Mouse (Mus musculus): ENCODE data around the gene Nanos3. TPM values are rescaled to one million over a fixed set of nuclear protein-coding genes. Genes with fewer than 3 reads are reported as not detected.

The Nanos3 gene
- polyA plus RNA-seq, 1 experiment from 2014 or later, result 3.2 TPM

DNA sequence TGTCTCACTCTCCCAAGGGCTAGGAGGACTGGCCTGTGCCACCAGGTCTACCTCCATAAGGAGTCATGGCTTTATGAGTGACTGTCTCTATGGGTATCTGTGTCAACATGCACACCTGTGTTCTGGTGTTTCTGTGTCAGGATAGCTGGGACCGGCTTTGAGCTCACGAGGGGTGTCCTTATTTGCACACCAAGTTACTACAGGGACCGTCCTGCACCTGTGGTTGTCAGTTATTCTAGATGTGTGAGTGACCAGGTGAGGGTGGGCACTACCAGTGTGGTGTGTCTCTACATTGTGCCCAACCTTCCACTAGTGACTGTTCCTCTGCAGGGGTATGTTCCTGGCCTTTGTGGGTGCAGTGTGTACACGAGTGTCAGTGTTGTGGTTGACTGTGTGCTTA is 2.2 kb downstream of the Nanos3 start:
- DNase-seq (ENCODE audit: low spot score), result no peak
- ATAC-seq, result no peak
- H3K4me2 ChIP-seq (replicated peaks; ENCODE audit: low read depth, low read length), result peak overlapping the region; percentile 98
- no peaks in the 10 kb centered on the region for H3K36me3 ChIP-seq (ENCODE audit: insufficient read depth, low read length)
- WGBS, result 23% methylated on average over 4 of the region's 4 CpGs
- H3K4me3 ChIP-seq (ENCODE audit: low read depth, low read length), result peak overlapping the region; percentile 75; the same call in 1 of the 2 replicates
- H3K9me3 ChIP-seq (ENCODE audit: low read length), result no peaks in the 10 kb centered on the region
- TF ChIP-seq CTCF (IDR thresholded peaks at IDR 0.05) (no peak), EP300 (IDR thresholded peaks at IDR 0.05) (no peak)
- H3K4me1 ChIP-seq (ENCODE audit: insufficient read depth, low read depth, low read length), result peaks cover 17% of the 10 kb centered on the region; the same call in 1 of the 2 replicates
- no peaks in the 10 kb centered on the region for H3K27me3 ChIP-seq (replicated peaks; ENCODE audit: insufficient read depth, low read length)
- H3K9ac ChIP-seq (replicated peaks; ENCODE audit: low read depth), result peak overlapping the region; percentile 80; the same call in 1 of the 2 replicates
- H3K27ac ChIP-seq (ENCODE audit: low read length), result no peak overlapping the region

DNA sequence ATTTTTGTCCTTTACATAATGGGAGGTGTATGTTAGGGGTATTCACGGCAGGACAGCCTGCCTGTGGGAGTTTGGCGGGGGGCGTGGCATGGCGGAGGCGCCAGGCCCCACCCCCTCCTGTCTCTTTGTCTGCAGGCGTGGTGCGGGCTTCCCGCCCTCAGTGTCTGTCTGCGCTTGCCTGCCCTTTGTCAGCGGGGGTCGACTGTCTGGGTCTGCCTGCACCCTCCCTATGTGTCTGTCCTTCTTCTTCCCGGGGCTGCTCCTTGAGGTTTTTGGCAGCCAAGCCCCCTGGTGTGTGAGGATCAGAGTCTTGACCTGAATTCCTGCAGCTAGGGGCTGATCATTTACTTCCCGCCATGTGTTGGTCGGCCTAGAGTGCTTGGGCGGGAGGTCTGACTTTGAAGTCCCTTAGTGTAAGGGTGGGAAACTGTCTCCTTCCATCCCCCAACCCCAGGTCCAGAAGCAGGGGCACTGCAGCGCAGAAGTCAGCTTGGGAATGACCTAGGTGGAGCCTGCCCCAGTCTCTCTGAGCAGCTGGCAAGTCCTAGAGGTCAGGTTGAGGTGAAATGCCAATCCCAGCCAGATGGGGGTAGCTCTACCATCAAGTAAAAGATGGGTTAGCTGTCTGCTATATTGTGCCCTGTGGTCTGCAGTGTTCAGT is 4.4 kb downstream of the Nanos3 start:
- Histone ChIP-seq H3K4me1 (ENCODE audit: insufficient read depth, low read depth, low read length) (peaks cover 17% of the 10 kb centered on the region; the same call in 1 of the 2 replicates), H3K4me3 (ENCODE audit: low read depth, low read length) (no peak overlapping the region), H3K36me3 (ENCODE audit: insufficient read depth, low read length) (no peaks in the 10 kb centered on the region), H3K4me2 (replicated peaks; ENCODE audit: low read depth, low read length) (peak overlapping the region; percentile 52), H3K9me3 (ENCODE audit: low read length) (no peaks in the 10 kb centered on the region), H3K27ac (ENCODE audit: low read length) (no peak overlapping the region), H3K27me3 (replicated peaks; ENCODE audit: insufficient read depth, low read length) (no peaks in the 10 kb centered on the region), H3K9ac (replicated peaks; ENCODE audit: low read depth) (no peak overlapping the region)
- peak; percentile 49 for DNase-seq (ENCODE audit: low spot score)
- WGBS, result 3% methylated on average over 16 of the region's 16 CpGs
- TF ChIP-seq EP300 (IDR thresholded peaks at IDR 0.05), result no peak
- no peak for TF ChIP-seq CTCF (IDR thresholded peaks at IDR 0.05)
- peak; percentile 29; the same call in 1 of the 2 replicates for ATAC-seq

DNA sequence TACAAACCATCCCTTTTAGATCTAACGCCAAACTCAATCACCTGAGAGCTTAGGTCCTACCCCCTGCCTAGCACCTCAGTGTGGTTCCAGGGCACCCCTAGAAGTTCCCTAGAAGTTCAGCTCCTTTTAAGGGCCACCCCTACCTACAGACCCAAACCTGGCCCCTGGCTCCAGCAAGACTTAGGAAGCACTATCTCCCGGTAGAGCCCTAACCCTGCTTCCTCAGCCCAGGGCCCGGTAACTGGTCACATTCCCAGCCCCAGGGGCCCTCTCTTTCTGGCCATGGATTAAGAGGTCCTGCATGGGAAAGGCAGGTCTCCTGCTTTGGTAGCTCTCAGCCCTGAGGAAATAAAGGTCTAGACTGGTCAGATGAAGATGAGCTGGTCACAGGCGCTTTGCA is 5.1 kb downstream of the Nanos3 start:
- Histone ChIP-seq H3K9ac (replicated peaks; ENCODE audit: low read depth) (no peak overlapping the region), H3K4me1 (ENCODE audit: insufficient read depth, low read depth, low read length) (peaks cover 17% of the 10 kb centered on the region; the same call in 1 of the 2 replicates), H3K9me3 (ENCODE audit: low read length) (no peaks in the 10 kb centered on the region), H3K36me3 (ENCODE audit: insufficient read depth, low read length) (no peaks in the 10 kb centered on the region), H3K27me3 (replicated peaks; ENCODE audit: insufficient read depth, low read length) (no peaks in the 10 kb centered on the region), H3K4me2 (replicated peaks; ENCODE audit: low read depth, low read length) (no peak overlapping the region), H3K27ac (ENCODE audit: low read length) (no peak overlapping the region), H3K4me3 (ENCODE audit: low read depth, low read length) (no peak overlapping the region)
- ATAC-seq (no peak), DNase-seq (ENCODE audit: low spot score) (no peak)
- TF ChIP-seq CTCF (IDR thresholded peaks at IDR 0.05) (no peak), EP300 (IDR thresholded peaks at IDR 0.05) (no peak)
- WGBS, result 36% methylated on average over 4 of the region's 4 CpGs

DNA sequence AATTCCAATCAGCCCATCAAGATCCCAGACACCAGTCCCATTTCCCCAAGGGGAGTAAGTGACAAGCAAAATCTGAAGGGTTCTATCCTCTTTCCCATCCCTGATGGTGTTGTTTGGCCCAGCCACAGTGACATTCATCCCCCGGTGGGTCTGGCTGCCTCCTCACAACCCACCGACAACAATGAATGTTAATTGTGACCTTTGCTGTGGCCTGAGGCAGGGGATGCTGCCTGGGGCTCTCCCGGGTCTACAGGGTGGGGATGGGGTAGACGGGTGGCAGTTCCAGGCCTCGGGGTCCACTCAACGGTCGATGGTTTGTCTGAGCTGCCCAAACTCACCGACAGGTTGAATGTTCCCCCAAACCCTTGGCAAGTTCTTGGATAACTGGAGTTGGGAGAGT is 6.4 kb downstream of the Nanos3 start:
- ATAC-seq (no peak), DNase-seq (ENCODE audit: low spot score) (no peak)
- Histone ChIP-seq H3K9ac (replicated peaks; ENCODE audit: low read depth) (no peak overlapping the region), H3K9me3 (ENCODE audit: low read length) (no peaks in the 10 kb centered on the region), H3K4me2 (replicated peaks; ENCODE audit: low read depth, low read length) (no peak overlapping the region), H3K36me3 (ENCODE audit: insufficient read depth, low read length) (no peaks in the 10 kb centered on the region), H3K4me1 (ENCODE audit: insufficient read depth, low read depth, low read length) (peaks cover 17% of the 10 kb centered on the region; the same call in 1 of the 2 replicates), H3K27me3 (replicated peaks; ENCODE audit: insufficient read depth, low read length) (no peaks in the 10 kb centered on the region), H3K4me3 (ENCODE audit: low read depth, low read length) (no peak overlapping the region), H3K27ac (ENCODE audit: low read length) (no peak overlapping the region)
- TF ChIP-seq EP300 (IDR thresholded peaks at IDR 0.05) (no peak), CTCF (IDR thresholded peaks at IDR 0.05) (no peak)
- WGBS, result 87% methylated on average over 8 of the region's 8 CpGs

DNA sequence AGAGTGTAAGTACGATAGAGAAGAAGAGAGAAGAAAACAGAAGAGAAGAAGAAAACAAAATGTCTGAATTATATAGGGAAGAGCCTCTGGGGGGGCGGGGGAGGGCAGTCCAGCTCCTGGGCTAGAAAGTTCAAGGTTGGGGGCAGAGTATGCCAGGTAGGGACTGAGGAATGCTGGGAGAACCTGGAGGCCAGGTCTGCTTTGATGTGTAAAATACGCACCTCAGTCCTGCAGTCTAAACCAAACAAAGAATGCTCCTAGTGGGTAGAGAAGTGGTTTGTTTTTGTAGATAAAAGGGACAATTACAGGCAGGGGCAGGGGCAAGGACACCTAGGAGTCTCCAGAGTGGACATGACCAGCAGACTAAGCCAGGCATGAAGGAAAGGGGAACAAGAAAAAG is 7.6 kb downstream of the Nanos3 start:
- TF ChIP-seq EP300 (IDR thresholded peaks at IDR 0.05) (no peak), CTCF (IDR thresholded peaks at IDR 0.05) (no peak)
- DNase-seq (ENCODE audit: low spot score) (no peak), ATAC-seq (peak; percentile 34)
- Histone ChIP-seq H3K9me3 (ENCODE audit: low read length) (no peaks in the 10 kb centered on the region), H3K4me3 (ENCODE audit: low read depth, low read length) (no peak overlapping the region), H3K36me3 (ENCODE audit: insufficient read depth, low read length) (no peaks in the 10 kb centered on the region), H3K27ac (ENCODE audit: low read length) (no peak overlapping the region), H3K27me3 (replicated peaks; ENCODE audit: insufficient read depth, low read length) (no peaks in the 10 kb centered on the region), H3K4me2 (replicated peaks; ENCODE audit: low read depth, low read length) (no peak overlapping the region), H3K9ac (replicated peaks; ENCODE audit: low read depth) (no peak overlapping the region), H3K4me1 (ENCODE audit: insufficient read depth, low read depth, low read length) (peaks cover 11% of the 10 kb centered on the region; the same call in 1 of the 2 replicates)
- 72% methylated on average over 3 of the region's 3 CpGs for WGBS

DNA sequence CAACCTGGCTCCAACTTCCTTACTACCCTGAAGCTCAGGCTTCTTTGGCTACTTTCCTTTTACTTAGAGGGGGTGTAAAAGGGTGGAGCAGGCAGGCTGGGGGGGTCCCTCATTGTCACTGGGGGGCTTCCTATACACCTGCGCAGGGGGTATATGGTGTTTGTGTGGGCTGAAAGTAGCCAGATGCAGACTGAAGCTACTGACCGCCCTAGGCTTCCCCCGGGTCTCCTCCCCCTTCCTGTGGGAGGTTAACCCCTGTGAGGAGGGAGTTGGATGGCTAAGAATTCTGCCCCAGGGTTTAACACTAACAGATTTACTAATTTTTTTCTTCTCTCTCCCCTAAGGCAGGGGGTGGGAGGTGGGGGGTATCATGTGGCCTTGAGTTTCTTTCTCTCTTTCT is 8.5 kb downstream of the Nanos3 start:
- H3K27ac ChIP-seq (ENCODE audit: low read length), result no peak overlapping the region
- ATAC-seq, result no peak
- H3K9ac ChIP-seq (replicated peaks; ENCODE audit: low read depth), result no peak overlapping the region
- peaks cover 11% of the 10 kb centered on the region; the same call in 1 of the 2 replicates for H3K4me1 ChIP-seq (ENCODE audit: insufficient read depth, low read depth, low read length)
- DNase-seq (ENCODE audit: low spot score), result no peak
- H3K4me3 ChIP-seq (ENCODE audit: low read depth, low read length), result no peak overlapping the region
- H3K4me2 ChIP-seq (replicated peaks; ENCODE audit: low read depth, low read length), result no peak overlapping the region
- TF ChIP-seq EP300 (IDR thresholded peaks at IDR 0.05), result no peak
- TF ChIP-seq CTCF (IDR thresholded peaks at IDR 0.05), result no peak
- 34% methylated on average over 3 of the region's 3 CpGs for WGBS
- H3K27me3 ChIP-seq (replicated peaks; ENCODE audit: insufficient read depth, low read length), result no peaks in the 10 kb centered on the region
- no peaks in the 10 kb centered on the region for H3K36me3 ChIP-seq (ENCODE audit: insufficient read depth, low read length)
- H3K9me3 ChIP-seq (ENCODE audit: low read length), result no peaks in the 10 kb centered on the region
